Mouse (Mus musculus) intestine, embryonic 16.5 days (tissue): ENCODE results near the gene Nfe2l2. TPM values are rescaled to one million over a fixed set of nuclear protein-coding genes. Genes with fewer than 3 reads are reported as not detected.
A peak's percentile ranks its signal among the peaks of the same experiment; 100 is the strongest.

Experiments used
- ATAC-seq: fragments of 200-750 bp; cut with Nextera tagmentation; 2 replicates; pipeline ENCODE4 v1.8.0; 2017; ENCODE audit warnings: moderate TSS enrichment, moderate library complexity
- H3K27ac ChIP-seq: fragments of 300-500 bp; sonication (generic); 2 replicates; pipeline ENCODE4 v1.5.1; 2014; ENCODE audit warnings: mild to moderate bottlenecking, low read length
- H3K27me3 ChIP-seq: fragments of 300-500 bp; sonication (generic); replicated peaks from 2 replicates; pipeline ENCODE4 v1.6.1; 2014; ENCODE audit warnings: low read length, control low read depth, mixed read lengths; ENCODE audit not compliant: control insufficient read depth, insufficient read depth
- H3K36me3 ChIP-seq: fragments of 300-500 bp; sonication (generic); 2 replicates; pipeline ENCODE4 v1.6.1; 2014; ENCODE audit warnings: low read length, control low read depth; ENCODE audit not compliant: control insufficient read depth, insufficient read depth
- H3K4me1 ChIP-seq: fragments of 300-500 bp; sonication (generic); 2 replicates; pipeline ENCODE4 v1.6.1; 2014; ENCODE audit warnings: low read length, control low read depth, mixed read lengths; ENCODE audit not compliant: control insufficient read depth, insufficient read depth
- H3K4me2 ChIP-seq: fragments of 300-500 bp; sonication (generic); 2 replicates; pipeline ENCODE4 v1.6.1; 2014; ENCODE audit warnings: low read depth, low read length, control low read depth
- H3K4me3 ChIP-seq: fragments of 300-500 bp; sonication (generic); 2 replicates; pipeline ENCODE4 v1.5.1; 2014; ENCODE audit warnings: mild to moderate bottlenecking, low read length
- H3K9ac ChIP-seq: fragments of 300-500 bp; sonication (generic); 2 replicates; pipeline ENCODE4 v1.6.1; 2014; ENCODE audit warnings: low read depth, low read length
- H3K9me3 ChIP-seq: fragments of 300-500 bp; sonication (generic); 2 replicates; pipeline ENCODE4 v1.6.1; 2016; ENCODE audit warnings: low read length, control low read depth; ENCODE audit not compliant: control insufficient read depth
- WGBS: fragments of 180-500 bp; shearing (Covaris S2); extraction: QIAGEN DNeasy Blood & Tissue Kit; methylation state at CpG from one replicate; pipeline ENCODE4 v1.1.7; 2014; 5-methylcytosine and 5-hydroxymethylcytosine counted together
- polyA plus RNA-seq: library from polyadenylated mRNA; unstranded; fragments of >200 nt; fragmentation: Nextera tagmentation; extraction: Ambion mirVana; gene quantifications from 2 replicates; pipeline ENCODE4 v1.2.1, GENCODE M21; 2015

The Nfe2l2 gene
- polyA plus RNA-seq, 1 experiment from 2014 or later: 112 TPM

DNA sequence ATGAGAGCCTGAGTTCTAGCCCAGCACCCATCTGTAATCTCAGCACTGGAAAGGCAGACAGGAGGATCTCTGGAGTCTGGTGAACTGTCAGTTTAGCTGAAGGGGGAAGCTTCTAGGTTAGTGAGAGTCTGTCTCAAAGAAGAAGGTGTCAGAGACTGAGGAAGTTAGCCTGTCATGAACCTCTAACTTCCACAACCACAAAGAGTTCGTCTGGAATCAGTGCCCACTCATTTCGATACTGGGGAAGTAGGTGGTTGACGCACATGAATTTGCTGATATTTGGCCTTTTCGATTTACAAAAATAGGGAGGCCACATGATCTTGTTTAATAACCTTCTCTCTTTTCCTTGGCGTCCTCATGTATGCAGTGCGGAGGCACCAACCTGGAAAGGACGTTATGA lies 28.7 kb upstream of the Nfe2l2 start:
- WGBS: 89% methylated on average over 7 of the region's 7 CpGs
- Histone ChIP-seq H3K9me3 (no peaks in the 10 kb centered on the region), H3K27me3 (no peaks in the 10 kb centered on the region), H3K9ac (no peak overlapping the region), H3K4me3 (no peak overlapping the region), H3K27ac (no peak overlapping the region), H3K4me2 (no peak overlapping the region), H3K36me3 (no peaks in the 10 kb centered on the region), H3K4me1 (no peaks in the 10 kb centered on the region)
- no peak for ATAC-seq

- no peaks in the 10 kb centered on the region for H3K27me3 ChIP-seq
- no peaks in the 10 kb centered on the region for H3K4me1 ChIP-seq
- H3K27ac ChIP-seq: no peak overlapping the region
- 0 out of 2 replicates have a peak overlapping the region, but pooled peaks have one; percentile 11 for H3K9ac ChIP-seq
- no peaks in the 10 kb centered on the region for H3K9me3 ChIP-seq
- peak; percentile 42; the same call in 1 of the 2 replicates for ATAC-seq
- WGBS: 66% methylated on average over 2 of the region's 2 CpGs
- H3K36me3 ChIP-seq: no peaks in the 10 kb centered on the region
- no peak overlapping the region for H3K4me3 ChIP-seq
- H3K4me2 ChIP-seq: no peak overlapping the region
Measured at GRCm38 (mm10) chr2:75731929-75732328, 27.5 kb upstream of the Nfe2l2 start.

GRCm38 (mm10) chr2:75731233-75731651 lies 26.8 kb upstream of the Nfe2l2 start:
- Histone ChIP-seq H3K27me3 (no peaks in the 10 kb centered on the region), H3K27ac (no peak overlapping the region), H3K4me1 (no peaks in the 10 kb centered on the region), H3K9me3 (no peaks in the 10 kb centered on the region), H3K4me3 (no peak overlapping the region), H3K36me3 (no peaks in the 10 kb centered on the region), H3K9ac (no peak overlapping the region), H3K4me2 (no peak overlapping the region)
- peak; percentile 69 for ATAC-seq
- WGBS: 72% methylated on average over 5 of the region's 5 CpGs

DNA sequence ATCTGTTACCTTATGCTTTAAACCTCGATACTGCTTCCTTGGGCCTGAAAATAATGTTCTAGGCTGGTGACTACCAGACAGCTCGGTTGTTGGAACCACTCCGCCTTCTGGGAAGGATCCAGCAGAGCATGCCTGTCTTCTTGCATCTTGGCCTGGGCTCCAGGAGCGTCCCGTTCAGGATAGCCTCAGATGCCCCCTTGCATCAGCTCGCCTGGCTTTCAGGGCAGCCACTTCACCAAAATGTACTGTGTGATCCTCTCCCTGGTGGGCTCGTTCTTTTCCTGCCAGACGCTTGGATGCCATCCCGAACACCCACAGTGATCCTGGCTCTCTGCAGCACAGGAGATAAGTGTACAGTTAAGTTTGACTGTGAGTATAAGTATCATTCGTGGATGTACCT lies 25.6 kb upstream of the Nfe2l2 start:
- Histone ChIP-seq H3K4me3 (no peak overlapping the region), H3K27me3 (no peaks in the 10 kb centered on the region), H3K9me3 (no peaks in the 10 kb centered on the region), H3K36me3 (no peaks in the 10 kb centered on the region), H3K9ac (no peak overlapping the region), H3K4me1 (no peaks in the 10 kb centered on the region), H3K27ac (no peak overlapping the region), H3K4me2 (no peak overlapping the region)
- ATAC-seq: no peak
- 82% methylated on average over 10 of the region's 10 CpGs for WGBS

DNA sequence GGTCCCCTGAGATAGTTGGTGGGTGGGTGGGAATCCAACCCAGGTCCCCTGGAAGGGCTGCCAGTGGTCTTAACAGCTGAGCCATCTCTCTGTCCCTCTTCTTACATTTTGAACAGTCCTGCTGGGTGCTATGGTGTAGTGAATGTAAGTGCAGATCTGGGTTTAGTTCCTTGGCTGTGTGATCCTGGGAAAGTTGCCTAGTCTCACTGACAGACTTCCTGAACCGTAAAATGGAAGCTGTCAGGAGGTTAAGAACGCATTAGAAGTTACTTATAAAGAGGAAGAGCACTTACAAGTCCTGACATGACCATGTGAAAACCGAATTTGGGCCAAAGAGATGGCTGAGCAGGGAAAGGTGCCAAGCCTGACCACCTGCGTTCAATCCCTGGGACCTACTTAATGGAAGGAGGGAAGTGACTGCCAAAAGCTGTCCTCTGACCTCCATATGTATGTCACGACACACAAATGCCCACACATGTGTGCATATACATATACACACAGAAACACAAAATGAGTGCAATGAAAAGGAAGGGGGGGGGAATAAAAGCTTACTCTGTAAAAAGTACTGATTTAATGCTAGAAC lies 20.5 kb upstream of the Nfe2l2 start:
- Histone ChIP-seq H3K27me3 (no peaks in the 10 kb centered on the region), H3K27ac (no peak overlapping the region), H3K4me2 (no peak overlapping the region), H3K4me1 (peaks cover 2% of the 10 kb centered on the region; the same call in 1 of the 2 replicates), H3K9ac (no peak overlapping the region), H3K9me3 (no peaks in the 10 kb centered on the region), H3K36me3 (no peaks in the 10 kb centered on the region), H3K4me3 (no peak overlapping the region)
- 69% methylated on average over 5 of the region's 5 CpGs for WGBS
- no peak for ATAC-seq

DNA sequence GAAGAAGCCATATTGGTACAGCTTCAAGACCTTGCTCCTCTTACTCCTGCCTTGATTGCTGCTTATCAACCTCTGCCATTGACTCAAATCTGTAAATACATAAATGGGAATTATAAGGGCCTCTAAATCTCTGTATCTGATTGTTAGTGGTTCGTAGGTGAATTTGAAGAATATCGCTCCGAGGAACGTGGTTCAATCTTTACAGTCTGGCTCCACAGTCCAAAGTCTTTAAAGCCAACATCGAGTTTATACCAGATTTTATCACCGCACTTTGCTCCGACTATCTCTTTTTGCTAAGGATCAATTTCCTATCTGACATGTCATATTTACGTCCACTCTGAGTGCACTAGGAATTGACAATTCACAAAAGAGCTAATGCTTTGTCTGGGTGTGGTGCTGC lies 19.0 kb upstream of the Nfe2l2 start:
- H3K4me2 ChIP-seq: no peak overlapping the region
- H3K36me3 ChIP-seq: no peaks in the 10 kb centered on the region
- H3K27me3 ChIP-seq: no peaks in the 10 kb centered on the region
- H3K27ac ChIP-seq: peak overlapping the region; percentile 64
- H3K4me1 ChIP-seq: peaks cover 2% of the 10 kb centered on the region; the same call in 1 of the 2 replicates
- H3K4me3 ChIP-seq: no peak overlapping the region
- no peaks in the 10 kb centered on the region for H3K9me3 ChIP-seq
- 69% methylated on average over 8 of the region's 8 CpGs for WGBS
- peak; percentile 87 for ATAC-seq
- H3K9ac ChIP-seq: no peak overlapping the region

- WGBS: 52% methylated on average over 5 of the region's 5 CpGs
- peaks cover 2% of the 10 kb centered on the region; the same call in 1 of the 2 replicates for H3K4me1 ChIP-seq
- H3K4me3 ChIP-seq: no peak overlapping the region
- H3K27me3 ChIP-seq: no peaks in the 10 kb centered on the region
- ATAC-seq: peak; percentile 23
- H3K4me2 ChIP-seq: no peak overlapping the region
- H3K9me3 ChIP-seq: no peaks in the 10 kb centered on the region
- H3K36me3 ChIP-seq: no peaks in the 10 kb centered on the region
- H3K9ac ChIP-seq: no peak overlapping the region; the same call in 1 of the 2 replicates
- peak overlapping the region; percentile 55; the same call in 1 of the 2 replicates for H3K27ac ChIP-seq
Measured at GRCm38 (mm10) chr2:75722893-75723292, 18.5 kb upstream of the Nfe2l2 start.

- Histone ChIP-seq H3K4me1 (peaks cover 5% of the 10 kb centered on the region; the same call in 1 of the 2 replicates), H3K4me2 (no peak overlapping the region), H3K36me3 (no peaks in the 10 kb centered on the region), H3K27me3 (no peaks in the 10 kb centered on the region), H3K4me3 (no peak overlapping the region), H3K9me3 (no peaks in the 10 kb centered on the region), H3K9ac (no peak overlapping the region), H3K27ac (no peak overlapping the region)
- no peak for ATAC-seq
- WGBS: 73% methylated on average over 11 of the region's 11 CpGs
Measured at GRCm38 (mm10) chr2:75720236-75721027, 16.0 kb upstream of the Nfe2l2 start.

GRCm38 (mm10) chr2:75719331-75719869 lies 15.0 kb upstream of the Nfe2l2 start:
- 81% methylated on average over 3 of the region's 3 CpGs for WGBS
- Histone ChIP-seq H3K9ac (no peak overlapping the region), H3K4me1 (peaks cover 3% of the 10 kb centered on the region; the same call in 1 of the 2 replicates), H3K27ac (no peak overlapping the region), H3K4me2 (no peak overlapping the region), H3K4me3 (no peak overlapping the region), H3K27me3 (no peaks in the 10 kb centered on the region), H3K9me3 (no peaks in the 10 kb centered on the region), H3K36me3 (no peaks in the 10 kb centered on the region)
- ATAC-seq: no peak
